ENCODE assay signal across 9 mouse cellular contexts in the genomic region with DNA sequence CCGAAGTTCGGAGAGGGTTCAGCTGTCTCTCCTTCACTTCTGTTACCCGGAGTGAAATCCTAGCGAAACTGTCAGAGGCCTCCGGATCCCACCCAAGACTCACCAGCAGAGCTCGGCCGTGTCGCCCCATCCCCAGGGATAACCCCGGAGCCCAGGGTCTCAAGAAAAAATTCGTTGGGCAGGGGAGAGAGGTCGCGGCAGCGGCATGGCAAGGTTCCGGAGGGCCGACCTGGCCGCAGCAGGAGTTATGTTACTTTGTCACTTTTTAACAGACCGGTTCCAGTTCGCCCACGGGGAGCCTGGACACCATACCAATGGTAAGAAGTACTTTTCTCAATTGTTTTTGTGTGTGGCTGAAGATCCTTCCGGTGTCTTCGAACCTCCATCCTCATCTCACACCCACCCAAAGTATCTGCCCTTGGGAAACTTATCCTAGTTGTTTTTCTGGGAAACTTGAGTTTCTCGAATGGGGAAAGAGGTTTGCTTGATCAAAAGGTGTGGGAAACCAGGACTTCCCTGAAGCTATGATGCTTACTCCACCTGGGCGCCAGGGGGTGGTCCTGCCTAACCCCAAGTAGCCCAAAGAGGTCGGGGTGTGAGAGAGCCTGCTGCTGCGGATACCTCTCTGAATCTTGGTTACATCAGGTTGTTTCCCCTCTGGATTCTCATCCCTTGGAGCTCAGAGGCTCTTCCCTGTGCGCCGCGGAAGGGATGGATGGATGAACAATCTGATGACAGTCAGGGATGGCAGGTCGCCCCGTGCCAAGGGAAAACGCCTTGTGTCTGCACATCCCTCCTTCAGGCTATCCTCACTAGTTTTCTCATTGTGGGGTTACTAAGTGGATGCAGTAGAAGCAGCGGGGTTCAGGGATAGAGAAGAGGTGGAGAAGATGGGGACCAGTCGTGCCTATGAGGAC. TPM values are rescaled to one million over a fixed set of nuclear protein-coding genes. Genes with fewer than 3 reads are reported as not detected.
A peak's percentile ranks its signal among the peaks of the same experiment; 100 is the strongest.
DNase-seq lines count a peak whose midpoint lies in the region; ATAC-seq and TF ChIP-seq lines count a peak whose summit lies in the region.
"Had no signal": no experiment of that assay in that cellular context is flagged by ENCODE, and none has a peak within 500 bp of the region (broad histone marks: within the 10 kb centered on the region; RNA-seq: fewer than 3 reads in every experiment).

No protein-coding gene starts in this region.

- TF ChIP-seq CTCF in heart, adult 2 months (IDR thresholded peaks at IDR 0.05), result peak; percentile 42
- TF ChIP-seq CTCF in bone marrow macrophage, adult 2 months (IDR thresholded peaks at IDR 0.05; ENCODE audit: low read depth, low read length), result no peak

- H3K4me3 ChIP-seq in heart, adult 2 months, result peak overlapping the region; percentile 69
- H3K4me3 ChIP-seq in bone marrow macrophage, adult 2 months (ENCODE audit: insufficient read depth, low read length), result peak overlapping the region; percentile 86
- peak overlapping the region; percentile 72 for H3K4me3 ChIP-seq in forebrain, embryonic 10.5 days
- H3K4me3 ChIP-seq in hindbrain, embryonic 16.5 days (ENCODE audit: low read length), result peak overlapping the region; percentile 83
- H3K4me3 ChIP-seq in liver, embryonic 12.5 days, result peak overlapping the region; percentile 53
- peak overlapping the region; percentile 74 for H3K4me3 ChIP-seq in neural tube, embryonic 14.5 days (ENCODE audit: low read depth, low read length)

- H3K27ac ChIP-seq in heart, adult 2 months, result peak overlapping the region; percentile 73
- H3K27ac ChIP-seq in bone marrow macrophage, adult 2 months (ENCODE audit: insufficient read depth, low read depth, low read length), result no peak overlapping the region
- peak overlapping the region; percentile 90 for H3K27ac ChIP-seq in forebrain, embryonic 10.5 days
- H3K27ac ChIP-seq in hindbrain, embryonic 16.5 days (ENCODE audit: low read depth, low read length), result peak overlapping the region; percentile 94
- no peak overlapping the region for H3K27ac ChIP-seq in liver, embryonic 12.5 days
- 0 out of 2 replicates have a peak overlapping the region, but pooled peaks have one; percentile 78 for H3K27ac ChIP-seq in neural tube, embryonic 14.5 days (ENCODE audit: low read depth, low read length)

- no peak for TF ChIP-seq POLR2A in heart, adult 2 months (IDR thresholded peaks at IDR 0.05; ENCODE audit: insufficient read depth, low read depth, low read length)
- TF ChIP-seq POLR2A in bone marrow macrophage, adult 2 months (IDR thresholded peaks at IDR 0.05; ENCODE audit: borderline replicate concordance, low read depth, low read length), result no peak

- H3K27me3 ChIP-seq in heart, adult 2 months (ENCODE audit: control insufficient read depth, insufficient read depth, low read length), result no peaks in the 10 kb centered on the region
- peaks cover 13% of the 10 kb centered on the region for H3K27me3 ChIP-seq in forebrain, embryonic 10.5 days (ENCODE audit: poor library complexity, severe bottlenecking)
- no peaks in the 10 kb centered on the region for H3K27me3 ChIP-seq in hindbrain, embryonic 16.5 days (replicated peaks; ENCODE audit: control insufficient read depth, insufficient read depth, low read length)
- H3K27me3 ChIP-seq in liver, embryonic 12.5 days (replicated peaks), result peaks cover 33% of the 10 kb centered on the region
- peaks cover 3% of the 10 kb centered on the region; the same call in 1 of the 2 replicates for H3K27me3 ChIP-seq in neural tube, embryonic 14.5 days (ENCODE audit: control insufficient read depth, insufficient read depth, low read length)

- ATAC-seq in hindbrain, embryonic 16.5 days, result no peak
- no peak for ATAC-seq in liver, embryonic 12.5 days
- ATAC-seq in neural tube, embryonic 14.5 days (ENCODE audit: low read depth), result 0 out of 2 replicates have a peak, but pooled peaks have one; percentile 2

- intact Hi-C loops in heart, adult 2 months (cut with DNase I), result loop anchor here (2.0 to 10.0 kb wide), 6 partner anchors 90 to 970 kb away; no protein-coding TSS in a partner anchor

- DNase-seq in heart, adult 2 months, result peak; percentile 11 to 45
- DNase-seq in heart, adult 9 months (ENCODE audit: low spot score in 2 of 2), result no peak
- DNase-seq in forebrain, embryonic 10.5 days (ENCODE audit: extremely low spot score, low spot score), result peak; percentile 26
- DNase-seq in adipocyte (ENCODE audit: low spot score), result no peak

- no peaks in the 10 kb centered on the region for H3K9me3 ChIP-seq in forebrain, embryonic 10.5 days
- H3K9me3 ChIP-seq in hindbrain, embryonic 16.5 days (ENCODE audit: control insufficient read depth, low read length), result no peaks in the 10 kb centered on the region
- H3K9me3 ChIP-seq in liver, embryonic 12.5 days (replicated peaks), result no peaks in the 10 kb centered on the region
- no peaks in the 10 kb centered on the region for H3K9me3 ChIP-seq in neural tube, embryonic 14.5 days (ENCODE audit: control insufficient read depth, low read length)
- H3K9me3 ChIP-seq: G1E had no signal

- H3K4me1 ChIP-seq in heart, adult 2 months (ENCODE audit: control insufficient read depth, insufficient read depth, low read length), result no peaks in the 10 kb centered on the region; the same call in 1 of the 2 replicates
- peaks cover 2% of the 10 kb centered on the region; the same call in 1 of the 2 replicates for H3K4me1 ChIP-seq in bone marrow macrophage, adult 2 months (ENCODE audit: control insufficient read depth, insufficient read depth, low read length)
- peaks cover 36% of the 10 kb centered on the region for H3K4me1 ChIP-seq in forebrain, embryonic 10.5 days
- peaks cover 3% of the 10 kb centered on the region for H3K4me1 ChIP-seq in hindbrain, embryonic 16.5 days (ENCODE audit: control insufficient read depth, insufficient read depth, low read depth, low read length)
- no peaks in the 10 kb centered on the region for H3K4me1 ChIP-seq in liver, embryonic 12.5 days
- H3K4me1 ChIP-seq in neural tube, embryonic 14.5 days (ENCODE audit: control insufficient read depth, insufficient read depth, low read length), result 0 out of 2 replicates have a peak, but pooled peaks cover 2% of the 10 kb centered on the region

- no peaks in the 10 kb centered on the region; the same call in 1 of the 2 replicates for H3K36me3 ChIP-seq in heart, adult 2 months (ENCODE audit: control insufficient read depth, insufficient read depth, low read length)
- no peaks in the 10 kb centered on the region for H3K36me3 ChIP-seq in forebrain, embryonic 10.5 days (replicated peaks)
- H3K36me3 ChIP-seq in hindbrain, embryonic 16.5 days (ENCODE audit: control insufficient read depth, insufficient read depth, low read length), result no peaks in the 10 kb centered on the region
- H3K36me3 ChIP-seq in liver, embryonic 12.5 days, result no peaks in the 10 kb centered on the region
- no peaks in the 10 kb centered on the region for H3K36me3 ChIP-seq in neural tube, embryonic 14.5 days (ENCODE audit: control insufficient read depth, insufficient read depth, low read length)
- H3K36me3 ChIP-seq: G1E had no signal

- peak overlapping the region; percentile 87 for H3K4me2 ChIP-seq in hindbrain, embryonic 16.5 days (ENCODE audit: low read length)
- H3K4me2 ChIP-seq in liver, embryonic 12.5 days, result peak overlapping the region; percentile 69
- peak overlapping the region; percentile 81 for H3K4me2 ChIP-seq in neural tube, embryonic 14.5 days (ENCODE audit: low read depth, low read length)

- H3K9ac ChIP-seq in heart, adult 2 months (ENCODE audit: low read depth, low read length), result peak overlapping the region; percentile 75
- H3K9ac ChIP-seq in hindbrain, embryonic 16.5 days (ENCODE audit: low read depth, low read length), result peak overlapping the region; percentile 88
- peak overlapping the region; percentile 14; the same call in 1 of the 2 replicates for H3K9ac ChIP-seq in liver, embryonic 12.5 days
- peak overlapping the region; percentile 74 for H3K9ac ChIP-seq in neural tube, embryonic 14.5 days (replicated peaks; ENCODE audit: low read depth, low read length)

- WGBS in heart, adult 2 months, result 7% methylated on average over 33 of the region's 33 CpGs
- 1% methylated on average over 33 of the region's 33 CpGs for WGBS in forebrain, embryonic 10.5 days
- 1% methylated on average over 33 of the region's 33 CpGs for WGBS in hindbrain, embryonic 16.5 days
- WGBS in liver, embryonic 12.5 days (ENCODE audit: insufficient replicate concordance), result 8% methylated on average over 33 of the region's 33 CpGs
- WGBS in neural tube, embryonic 14.5 days, result 2% methylated on average over 33 of the region's 33 CpGs

- TF ChIP-seq EP300 in heart, adult 2 months (IDR thresholded peaks at IDR 0.05; ENCODE audit: insufficient read depth, low read depth, low read length), result no peak

- H3K79me2 ChIP-seq in heart, adult 2 months (replicated peaks; ENCODE audit: control insufficient read depth, insufficient read depth, low read length), result no peaks in the 10 kb centered on the region

RNA-seq across cellular contexts. Expression of gene Plxdc2, which starts 1.1 kb away (rescaled TPM):
- 10 to 100 TPM; 17.2 to 21.8 TPM for total RNA-seq in heart, adult 2 months (2021)
- 7.0 and 12.0 TPM in 2 replicates for polyA plus RNA-seq in heart, adult 2 months (2012; rRNA removed)
- 90.4 and 102 TPM in 2 replicates for polyA plus RNA-seq in bone marrow macrophage, adult 2 months (2012; ENCODE audit: insufficient read depth, insufficient read length, missing spikeins)
- polyA plus RNA-seq in forebrain, embryonic 10.5 days (2016; fragmentation: Nextera tagmentation; extraction: Ambion mirVana), result 15.3 and 15.6 TPM in 2 replicates
- polyA plus RNA-seq in hindbrain, embryonic 16.5 days (2015; fragmentation: Nextera tagmentation; extraction: Ambion mirVana), result 30.6 and 33.9 TPM in 2 replicates
- polyA plus RNA-seq in liver, embryonic 12.5 days (2016; fragmentation: Nextera tagmentation; extraction: Ambion mirVana), result 3.1 and 3.9 TPM in 2 replicates
- polyA plus RNA-seq in neural tube, embryonic 14.5 days (2014; fragmentation: Nextera tagmentation; extraction: Ambion mirVana), result 25.3 and 29.9 TPM in 2 replicates
- polyA plus RNA-seq: G1E had no signal

Comparison
In these comparisons a context has a peak if more than half of its experiments do, and no peak if none do; other contexts are left out.
1. DNase-seq: peak in heart, adult 2 months (2 of 2) and forebrain, embryonic 10.5 days (single experiment); none in heart, adult 9 months (0 of 2) and adipocyte (single experiment).
2. H3K27ac ChIP-seq: peak in heart, adult 2 months (single experiment), forebrain, embryonic 10.5 days (single experiment), hindbrain, embryonic 16.5 days (single experiment) and neural tube, embryonic 14.5 days (single experiment); none in bone marrow macrophage, adult 2 months (single experiment) and liver, embryonic 12.5 days (single experiment).
3. H3K9ac ChIP-seq: peak in every context shown above with its lines; median percentile 88 in hindbrain, embryonic 16.5 days; 75 in heart, adult 2 months; 74 in neural tube, embryonic 14.5 days; 14 in liver, embryonic 12.5 days.
4. Peak in every context shown above with its lines, with median percentiles within 50 percentile points of each other: H3K4me3 ChIP-seq and H3K4me2 ChIP-seq.